Mouse (Mus musculus) forebrain, embryonic 15.5 days (tissue): ENCODE data around the gene Esrp2. TPM values are rescaled to one million over a fixed set of nuclear protein-coding genes. Genes with fewer than 3 reads are reported as not detected.

Experiments
- ATAC-seq: fragments of 200-750 bp; cut with Nextera tagmentation; replicated peaks from 2 replicates; pipeline ENCODE4 v1.8.0; 2017; ENCODE audit warnings: mild to moderate bottlenecking, moderate TSS enrichment, moderate library complexity
- H3K27ac ChIP-seq: fragments of 300-500 bp; sonication (generic); replicated peaks from 2 replicates; pipeline ENCODE4 v1.5.1; 2015; ENCODE audit warnings: mild to moderate bottlenecking, inconsistent platforms
- H3K27me3 ChIP-seq: fragments of 300-500 bp; sonication (generic); 2 replicates; pipeline ENCODE4 v1.6.1; 2015; ENCODE audit warnings: inconsistent platforms
- H3K36me3 ChIP-seq: fragments of 300-500 bp; sonication (generic); 2 replicates; pipeline ENCODE4 v1.6.1; 2015; ENCODE audit warnings: mild to moderate bottlenecking, inconsistent platforms
- H3K4me1 ChIP-seq: fragments of 300-500 bp; sonication (generic); 2 replicates; pipeline ENCODE4 v1.6.1; 2015; ENCODE audit warnings: inconsistent platforms
- H3K4me2 ChIP-seq: fragments of 300-500 bp; sonication (generic); replicated peaks from 2 replicates; pipeline ENCODE4 v1.6.1; 2015; ENCODE audit warnings: mild to moderate bottlenecking, inconsistent platforms
- H3K4me3 ChIP-seq: fragments of 300-500 bp; sonication (generic); 2 replicates; pipeline ENCODE4 v1.5.1; 2015; ENCODE audit warnings: mild to moderate bottlenecking, inconsistent platforms
- H3K9ac ChIP-seq: fragments of 300-500 bp; sonication (generic); replicated peaks from 2 replicates; pipeline ENCODE4 v1.6.1; 2015; ENCODE audit warnings: mild to moderate bottlenecking, inconsistent platforms
- H3K9me3 ChIP-seq: fragments of 300-500 bp; sonication (generic); 2 replicates; pipeline ENCODE4 v1.6.1; 2016; ENCODE audit warnings: inconsistent platforms
- WGBS: fragments of 180-500 bp; shearing (Covaris S2); methylation state at CpG from one replicate; pipeline ENCODE4 v1.1.7; 2015; ENCODE audit warnings: mixed read lengths; 5-methylcytosine and 5-hydroxymethylcytosine counted together
- polyA plus RNA-seq: library from polyadenylated mRNA; unstranded; fragments of >200 nt; fragmentation: Nextera tagmentation; extraction: Ambion mirVana; gene quantifications from 2 replicates; pipeline ENCODE4 v1.2.1, GENCODE M21; 2015

Gene Esrp2
- polyA plus RNA-seq, 1 experiment from 2014 or later: 0.06 TPM

DNA sequence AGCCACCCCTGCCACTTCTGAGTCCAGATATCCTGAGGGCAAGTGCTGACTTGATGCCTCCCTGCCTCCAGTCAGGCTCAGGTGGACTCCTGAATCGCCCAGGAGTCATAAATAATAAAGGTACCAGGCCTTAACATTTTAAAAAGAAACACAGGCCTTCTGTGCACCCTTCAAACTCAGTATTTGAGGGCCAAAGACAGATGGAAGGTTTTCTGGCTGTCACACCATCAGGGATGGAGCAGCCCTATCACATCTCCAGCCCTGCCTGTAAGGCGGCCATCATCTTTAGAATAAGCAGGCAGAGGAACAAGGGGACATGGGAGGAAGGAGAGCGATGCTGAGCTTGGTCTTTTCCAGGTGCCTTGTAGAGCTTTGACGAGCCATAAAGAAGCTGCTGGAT, 5.8 kb downstream of the Esrp2 start:
- Histone ChIP-seq H3K4me3 (no peak overlapping the region), H3K4me2 (no peak overlapping the region), H3K9ac (no peak overlapping the region), H3K27ac (no peak overlapping the region), H3K36me3 (peaks cover 15% of the 10 kb centered on the region), H3K9me3 (no peaks in the 10 kb centered on the region), H3K27me3 (peaks cover 20% of the 10 kb centered on the region), H3K4me1 (peaks cover 6% of the 10 kb centered on the region)
- no peak for ATAC-seq
- WGBS: 90% methylated on average over 4 of the region's 4 CpGs

DNA sequence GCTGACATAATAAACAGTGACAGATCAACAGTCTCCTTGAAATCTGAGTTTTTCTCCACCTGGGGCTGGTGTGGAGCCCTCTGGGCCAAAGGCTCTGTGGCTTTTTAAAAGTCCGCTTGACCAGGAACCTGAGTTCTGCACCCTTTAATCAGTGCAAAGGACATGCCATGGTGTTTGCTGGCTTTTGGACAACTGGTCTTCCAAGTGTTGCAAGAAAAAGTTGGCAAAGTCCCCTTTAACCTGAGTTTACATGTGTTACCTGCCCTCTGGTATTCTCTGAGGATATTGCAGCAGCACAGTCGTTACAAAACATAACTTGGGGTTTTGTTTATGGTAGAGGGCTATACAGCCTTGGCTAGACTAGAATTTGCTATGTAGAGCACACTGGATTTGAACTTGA, 6.3 kb downstream of the Esrp2 start:
- H3K27ac ChIP-seq: no peak overlapping the region
- H3K4me2 ChIP-seq: no peak overlapping the region
- 84% methylated on average over 2 of the region's 2 CpGs for WGBS
- peaks cover 15% of the 10 kb centered on the region for H3K27me3 ChIP-seq
- ATAC-seq: no peak
- no peaks in the 10 kb centered on the region for H3K9me3 ChIP-seq
- H3K36me3 ChIP-seq: peaks cover 15% of the 10 kb centered on the region
- H3K4me3 ChIP-seq: no peak overlapping the region
- peaks cover 1% of the 10 kb centered on the region; the same call in 1 of the 2 replicates for H3K4me1 ChIP-seq
- H3K9ac ChIP-seq: no peak overlapping the region

DNA sequence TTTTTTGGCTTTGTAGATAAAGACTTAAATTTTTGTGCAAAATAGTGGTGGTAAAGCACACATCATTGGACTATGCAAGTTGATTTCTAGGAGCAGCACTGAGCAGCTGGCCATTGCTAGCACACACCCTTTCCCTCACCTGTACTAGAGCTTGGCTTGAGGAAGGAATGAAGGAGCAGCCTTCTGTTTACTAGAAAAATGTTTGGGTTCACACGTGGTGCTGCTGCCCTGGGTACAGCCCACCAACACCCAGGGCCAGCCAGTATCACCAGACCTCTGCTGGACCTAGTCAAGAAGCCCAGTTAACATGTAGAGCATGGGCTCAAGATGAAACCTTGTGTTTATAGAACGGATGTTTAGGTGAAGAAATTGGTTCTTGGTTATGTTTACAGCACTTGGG, 6.8 kb downstream of the Esrp2 start:
- ATAC-seq: no peak
- H3K4me3 ChIP-seq: no peak overlapping the region
- no peak overlapping the region for H3K9ac ChIP-seq
- no peak overlapping the region for H3K4me2 ChIP-seq
- WGBS: 84% methylated on average over 2 of the region's 2 CpGs
- H3K27ac ChIP-seq: no peak overlapping the region
- peaks cover 10% of the 10 kb centered on the region for H3K27me3 ChIP-seq
- H3K36me3 ChIP-seq: peaks cover 15% of the 10 kb centered on the region
- no peaks in the 10 kb centered on the region for H3K4me1 ChIP-seq
- no peaks in the 10 kb centered on the region for H3K9me3 ChIP-seq

DNA sequence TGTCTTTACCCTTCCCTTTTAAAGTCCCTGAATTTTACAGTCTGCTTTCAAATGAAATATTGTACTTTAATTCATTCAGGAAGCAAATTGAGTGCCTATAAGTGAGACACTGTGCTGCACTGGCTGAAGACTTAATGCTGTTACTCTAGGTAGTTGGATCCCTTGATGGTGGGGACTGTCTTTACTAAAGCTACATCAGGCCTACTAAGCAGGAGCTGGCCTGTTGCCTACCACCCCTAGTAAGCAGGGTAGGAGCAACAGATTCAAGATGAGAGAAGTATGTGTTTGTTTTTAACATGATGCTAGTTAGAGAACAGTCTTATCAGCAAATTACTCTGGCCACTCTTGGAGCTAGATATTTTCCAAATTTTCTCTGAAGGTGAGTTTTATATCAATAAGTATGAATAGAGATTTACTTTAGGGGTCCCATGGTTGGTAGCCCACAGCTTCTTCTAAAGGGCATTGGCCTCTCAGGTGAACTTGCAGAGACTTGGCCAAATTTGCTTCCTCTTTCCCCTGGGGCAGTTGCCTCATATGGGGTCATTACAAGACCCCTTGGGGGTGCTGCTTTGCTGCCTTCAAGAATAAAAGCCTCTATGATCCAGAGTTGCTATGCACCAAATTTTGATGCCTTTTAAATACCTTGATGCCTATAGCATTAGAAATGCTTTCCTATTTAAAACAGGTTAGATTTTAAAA, 7.4 kb downstream of the Esrp2 start:
- H3K4me1 ChIP-seq: no peaks in the 10 kb centered on the region
- no peaks in the 10 kb centered on the region for H3K9me3 ChIP-seq
- peaks cover 15% of the 10 kb centered on the region for H3K36me3 ChIP-seq
- H3K27me3 ChIP-seq: peaks cover 3% of the 10 kb centered on the region
- H3K4me3 ChIP-seq: no peak overlapping the region
- no peak overlapping the region for H3K9ac ChIP-seq
- no peak for ATAC-seq
- H3K27ac ChIP-seq: no peak overlapping the region
- no peak overlapping the region for H3K4me2 ChIP-seq

DNA sequence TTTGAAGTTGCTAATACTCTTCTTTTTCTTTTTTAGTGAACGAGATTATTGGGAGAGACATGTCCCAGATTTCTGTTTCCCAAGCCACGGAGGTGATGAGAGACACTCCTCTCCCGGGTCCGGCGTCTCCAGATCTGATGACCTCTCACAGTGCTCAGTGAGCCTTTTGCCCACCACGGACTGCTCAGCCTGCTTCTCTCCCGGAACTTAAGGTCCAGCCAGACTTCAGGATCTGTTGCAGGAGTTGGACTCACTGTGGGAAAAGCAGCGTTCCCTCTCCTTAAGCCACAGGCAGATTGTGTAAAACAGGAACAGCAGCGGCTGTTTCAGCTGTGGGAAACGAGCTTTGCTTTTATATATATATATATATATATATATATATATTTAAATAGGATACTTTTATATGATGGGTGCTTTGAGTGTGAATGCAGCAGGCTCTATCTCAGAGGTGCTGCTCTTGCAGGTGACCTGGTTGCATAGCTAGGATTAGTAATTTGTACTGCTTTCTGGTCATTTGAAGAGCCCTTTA, 8.8 kb downstream of the Esrp2 start:
- WGBS: 93% methylated on average over 10 of the region's 10 CpGs
- H3K27ac ChIP-seq: no peak overlapping the region
- no peak overlapping the region for H3K4me2 ChIP-seq
- H3K4me1 ChIP-seq: no peaks in the 10 kb centered on the region
- H3K9me3 ChIP-seq: no peaks in the 10 kb centered on the region
- no peaks in the 10 kb centered on the region for H3K27me3 ChIP-seq
- H3K9ac ChIP-seq: no peak overlapping the region
- no peak for ATAC-seq
- H3K4me3 ChIP-seq: no peak overlapping the region
- peaks cover 20% of the 10 kb centered on the region for H3K36me3 ChIP-seq

DNA sequence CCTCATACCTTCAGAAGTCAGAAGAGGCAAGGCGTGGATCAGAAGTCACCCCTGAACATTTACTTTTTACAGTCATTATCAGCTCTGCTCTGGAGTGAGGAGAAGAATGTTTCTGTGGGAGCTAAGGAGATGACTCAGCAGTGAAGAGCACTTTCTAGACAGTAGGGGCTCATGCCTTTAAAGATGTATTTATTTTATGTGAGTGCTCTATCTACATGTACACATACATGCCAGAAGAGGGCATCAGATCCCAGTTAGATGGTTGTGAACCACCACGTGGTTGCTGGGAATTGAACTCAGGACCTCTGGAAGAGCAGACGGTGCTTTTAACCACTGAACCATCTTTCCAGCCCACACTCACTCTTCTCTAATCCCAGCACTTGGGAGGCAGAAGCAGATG, 9.7 kb downstream of the Esrp2 start:
- Histone ChIP-seq H3K36me3 (peaks cover 20% of the 10 kb centered on the region), H3K4me2 (no peak overlapping the region), H3K4me3 (no peak overlapping the region), H3K27me3 (no peaks in the 10 kb centered on the region), H3K4me1 (no peaks in the 10 kb centered on the region), H3K9me3 (no peaks in the 10 kb centered on the region), H3K9ac (no peak overlapping the region), H3K27ac (no peak overlapping the region)
- 76% methylated on average over 3 of the region's 3 CpGs for WGBS
- ATAC-seq: no peak

DNA sequence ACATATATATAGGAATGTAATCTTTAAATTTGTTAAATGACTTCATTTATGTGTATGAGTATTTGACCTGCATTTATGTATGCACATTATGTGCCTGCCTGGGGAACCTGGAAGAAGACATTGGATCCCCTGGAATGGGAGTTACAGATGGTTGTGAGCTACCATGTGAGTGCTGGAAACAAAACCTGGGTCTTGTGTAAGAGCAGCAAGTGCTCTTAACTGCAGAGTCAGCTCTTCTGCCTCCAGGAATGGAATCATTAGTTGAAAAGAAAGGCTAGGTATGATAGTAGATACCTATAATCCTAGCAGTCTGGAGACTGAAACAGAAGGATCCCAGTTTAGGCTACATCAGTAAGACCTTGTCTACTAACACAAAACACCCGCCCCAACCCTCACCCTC, 10.7 kb downstream of the Esrp2 start:
- H3K9me3 ChIP-seq: no peaks in the 10 kb centered on the region
- no peak overlapping the region for H3K4me2 ChIP-seq
- H3K4me1 ChIP-seq: no peaks in the 10 kb centered on the region
- H3K27ac ChIP-seq: no peak overlapping the region
- no peaks in the 10 kb centered on the region for H3K27me3 ChIP-seq
- peaks cover 20% of the 10 kb centered on the region for H3K36me3 ChIP-seq
- no peak for ATAC-seq
- H3K4me3 ChIP-seq: no peak overlapping the region
- 100% methylated on average over 1 of the region's 1 CpGs for WGBS
- no peak overlapping the region for H3K9ac ChIP-seq

DNA sequence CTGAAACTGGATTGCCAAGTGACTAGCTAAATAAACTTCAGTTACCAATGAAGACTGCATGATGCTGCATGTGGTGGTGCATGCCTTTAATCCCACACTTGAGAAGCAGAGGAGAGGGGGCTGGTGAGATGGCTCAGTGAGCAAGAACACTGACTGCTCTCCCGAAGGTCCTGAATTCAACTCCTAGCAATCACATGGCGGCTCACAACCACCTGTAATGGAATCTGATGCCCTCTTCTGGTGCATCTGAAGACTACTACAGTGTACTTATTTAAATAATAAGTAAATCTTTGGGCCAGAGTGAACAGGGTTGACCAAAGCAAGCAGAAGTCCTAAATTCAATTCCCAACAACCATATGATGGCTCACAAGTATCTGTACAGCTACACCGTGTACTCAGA, 13.3 kb downstream of the Esrp2 start:
- 77% methylated on average over 3 of the region's 3 CpGs for WGBS
- Histone ChIP-seq H3K9ac (no peak overlapping the region), H3K36me3 (peaks cover 7% of the 10 kb centered on the region; the same call in 1 of the 2 replicates), H3K27ac (no peak overlapping the region), H3K27me3 (no peaks in the 10 kb centered on the region), H3K4me1 (no peaks in the 10 kb centered on the region), H3K9me3 (no peaks in the 10 kb centered on the region), H3K4me3 (no peak overlapping the region), H3K4me2 (no peak overlapping the region)
- ATAC-seq: no peak

DNA sequence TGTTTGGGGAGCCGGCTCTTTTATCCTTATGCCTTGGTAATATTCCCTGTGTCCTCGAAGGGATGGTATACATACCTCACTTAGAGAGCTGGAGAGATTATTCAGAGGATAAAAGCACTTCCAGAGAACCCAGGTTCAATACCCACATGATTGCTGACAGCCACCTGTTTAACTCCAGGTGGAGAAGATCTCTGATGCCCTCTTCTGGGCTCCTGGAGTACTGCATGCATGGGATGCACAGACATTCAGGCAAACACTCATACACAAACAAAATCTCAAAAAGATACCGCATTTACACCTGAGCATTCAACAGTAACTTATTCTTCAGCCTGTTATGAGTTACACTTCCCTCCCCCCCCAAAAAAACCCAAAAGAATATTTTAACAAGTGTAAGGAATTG, 20.9 kb downstream of the Esrp2 start:
- Histone ChIP-seq H3K4me3 (no peak overlapping the region), H3K9me3 (no peaks in the 10 kb centered on the region), H3K27ac (no peak overlapping the region), H3K4me1 (no peaks in the 10 kb centered on the region), H3K36me3 (peaks cover 6% of the 10 kb centered on the region; the same call in 1 of the 2 replicates), H3K27me3 (no peaks in the 10 kb centered on the region), H3K9ac (no peak overlapping the region), H3K4me2 (no peak overlapping the region)
- 97% methylated on average over 3 of the region's 3 CpGs for WGBS
- ATAC-seq: no peak

DNA sequence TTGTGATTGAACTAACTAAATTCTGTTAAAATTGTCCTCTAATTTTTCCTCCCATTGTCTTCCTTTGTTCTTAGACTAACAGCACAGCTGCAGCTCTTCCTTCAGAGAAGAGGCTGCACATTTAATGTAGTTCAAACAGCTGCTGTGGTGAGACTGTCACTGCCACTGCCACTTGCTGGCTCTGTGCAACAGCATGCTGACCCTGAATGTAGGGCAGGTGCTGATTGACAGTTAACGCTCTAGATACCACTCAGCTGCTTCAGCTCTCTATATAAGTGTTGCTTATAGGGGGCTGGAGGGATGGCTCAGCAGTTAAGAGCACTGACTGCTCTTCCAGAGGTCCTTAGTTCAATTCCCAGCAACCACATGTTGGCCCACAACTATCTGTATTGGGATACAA, 24.3 kb downstream of the Esrp2 start:
- WGBS: 88% methylated on average over 1 of the region's 1 CpGs
- ATAC-seq: no peak

DNA sequence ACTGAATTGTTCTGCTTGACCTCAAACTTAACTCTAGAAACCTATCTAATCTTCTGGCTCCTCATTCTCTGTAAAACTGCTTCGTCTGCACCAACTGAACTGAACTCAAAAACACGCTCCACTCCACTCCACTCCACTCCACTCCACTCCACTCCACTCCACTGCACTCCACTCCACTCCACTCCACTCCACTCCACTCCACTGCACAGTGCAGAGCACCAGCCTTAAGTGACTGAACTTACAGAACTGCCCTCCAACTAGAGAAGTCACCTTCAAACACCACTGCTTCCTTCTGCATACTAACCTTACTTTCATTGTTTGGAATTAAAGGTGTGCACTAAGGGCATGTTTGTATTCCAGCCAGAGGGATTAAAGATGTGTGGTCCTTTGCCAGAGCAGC, 24.7 kb downstream of the Esrp2 start:
- WGBS: 78% methylated on average over 2 of the region's 2 CpGs
- Histone ChIP-seq H3K27me3 (no peaks in the 10 kb centered on the region), H3K4me2 (no peak overlapping the region), H3K9ac (no peak overlapping the region), H3K4me1 (no peaks in the 10 kb centered on the region), H3K9me3 (no peaks in the 10 kb centered on the region), H3K4me3 (no peak overlapping the region), H3K36me3 (peaks cover 25% of the 10 kb centered on the region), H3K27ac (no peak overlapping the region)
- no peak for ATAC-seq

More for the DNA sequence above, 24.3 kb downstream of the Esrp2 start:
- Histone ChIP-seq H3K4me2 (no peak overlapping the region), H3K4me1 (no peaks in the 10 kb centered on the region), H3K9me3 (no peaks in the 10 kb centered on the region), H3K9ac (no peak overlapping the region), H3K36me3 (peaks cover 25% of the 10 kb centered on the region), H3K27ac (no peak overlapping the region), H3K27me3 (no peaks in the 10 kb centered on the region), H3K4me3 (no peak overlapping the region)

DNA sequence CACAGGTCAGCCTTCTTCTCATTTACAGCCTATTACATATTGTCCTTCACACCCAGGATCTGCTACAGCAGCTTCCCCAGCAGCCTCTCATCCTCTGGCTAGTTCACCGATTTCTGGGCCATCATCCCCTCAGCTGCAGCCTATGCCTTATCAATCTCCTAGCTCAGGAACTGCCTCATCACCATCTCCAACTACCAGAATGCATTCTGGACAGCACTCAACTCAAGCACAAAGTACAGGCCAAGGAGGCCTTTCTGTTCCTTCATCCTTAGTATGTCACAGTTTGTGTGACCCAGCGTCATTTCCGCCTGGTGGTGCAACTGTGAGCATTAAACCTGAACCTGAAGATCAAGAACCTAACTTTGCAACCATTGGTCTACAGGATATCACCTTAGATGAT, 28.0 kb downstream of the Esrp2 start:
- no peak overlapping the region for H3K4me2 ChIP-seq
- ATAC-seq: no peak
- H3K36me3 ChIP-seq: peaks cover 31% of the 10 kb centered on the region
- H3K27me3 ChIP-seq: no peaks in the 10 kb centered on the region
- H3K9ac ChIP-seq: no peak overlapping the region
- no peaks in the 10 kb centered on the region for H3K4me1 ChIP-seq
- WGBS: 94% methylated on average over 3 of the region's 3 CpGs
- H3K9me3 ChIP-seq: no peaks in the 10 kb centered on the region
- H3K27ac ChIP-seq: no peak overlapping the region
- no peak overlapping the region for H3K4me3 ChIP-seq

DNA sequence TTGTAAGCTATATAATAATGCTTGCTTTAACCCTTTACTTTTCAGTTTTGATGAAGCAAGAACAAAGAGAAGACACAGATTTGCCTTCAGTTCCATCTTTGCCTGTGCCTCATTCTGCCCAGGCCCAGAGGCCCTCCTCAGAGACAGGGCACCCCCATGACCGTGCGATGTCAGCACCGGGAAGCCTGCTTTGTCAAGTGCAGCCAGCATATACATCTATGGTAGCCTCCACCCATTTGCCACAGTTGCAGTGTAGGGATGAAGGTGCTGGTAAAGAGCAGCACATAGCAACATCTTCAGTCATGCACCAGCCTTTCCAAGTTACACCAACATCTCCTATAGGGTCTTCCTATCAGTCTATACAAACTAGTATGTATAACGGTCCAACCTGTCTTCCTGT, 28.7 kb downstream of the Esrp2 start:
- no peak for ATAC-seq
- H3K27me3 ChIP-seq: no peaks in the 10 kb centered on the region
- 95% methylated on average over 4 of the region's 4 CpGs for WGBS
- H3K9me3 ChIP-seq: no peaks in the 10 kb centered on the region
- H3K4me1 ChIP-seq: no peaks in the 10 kb centered on the region
- no peak overlapping the region for H3K9ac ChIP-seq
- H3K27ac ChIP-seq: no peak overlapping the region
- no peak overlapping the region for H3K4me3 ChIP-seq
- H3K4me2 ChIP-seq: no peak overlapping the region
- H3K36me3 ChIP-seq: peaks cover 35% of the 10 kb centered on the region
